Mouse (Mus musculus): ENCODE data around the gene Tmem178b. TPM values are rescaled to one million over a fixed set of nuclear protein-coding genes. Genes with fewer than 3 reads are reported as not detected.

Tmem178b gene
- total RNA-seq, 2 experiments from 2014 or later: not detected

GRCm38 (mm10) chr6:39916514-39916913 lies 43.4 kb downstream of the Tmem178b start:
- no peak for ATAC-seq (replicated peaks; ENCODE audit: low FRiP score, poor library complexity, severe bottlenecking)

GRCm38 (mm10) chr6:39917242-39917641 lies 44.2 kb downstream of the Tmem178b start:
- ATAC-seq (replicated peaks; ENCODE audit: low FRiP score, poor library complexity, severe bottlenecking): no peak

- ATAC-seq (replicated peaks; ENCODE audit: low FRiP score, poor library complexity, severe bottlenecking): no peak
These were observed 44.7 kb downstream of the Tmem178b start for GRCm38 (mm10) chr6:39917729-39918128.

- no peak for ATAC-seq (replicated peaks; ENCODE audit: low FRiP score, poor library complexity, severe bottlenecking)
These were observed 46.1 kb downstream of the Tmem178b start for GRCm38 (mm10) chr6:39919011-39919709.

GRCm38 (mm10) chr6:39926442-39926841 lies 53.4 kb downstream of the Tmem178b start:
- ATAC-seq (replicated peaks; ENCODE audit: low FRiP score, poor library complexity, severe bottlenecking): no peak

GRCm38 (mm10) chr6:39936590-39936989 lies 63.5 kb downstream of the Tmem178b start:
- no peak for ATAC-seq (replicated peaks; ENCODE audit: low FRiP score, poor library complexity, severe bottlenecking)

GRCm38 (mm10) chr6:39940920-39941319 lies 67.8 kb downstream of the Tmem178b start:
- ATAC-seq (replicated peaks; ENCODE audit: low FRiP score, poor library complexity, severe bottlenecking): no peak

GRCm38 (mm10) chr6:39944854-39945253 lies 71.8 kb downstream of the Tmem178b start:
- no peak for ATAC-seq (replicated peaks; ENCODE audit: low FRiP score, poor library complexity, severe bottlenecking)

- no peak for ATAC-seq (replicated peaks; ENCODE audit: low FRiP score, poor library complexity, severe bottlenecking)
These were observed 72.8 kb downstream of the Tmem178b start for GRCm38 (mm10) chr6:39945670-39946440.

- ATAC-seq (replicated peaks; ENCODE audit: low FRiP score, poor library complexity, severe bottlenecking): no peak
These were observed 73.5 kb downstream of the Tmem178b start for GRCm38 (mm10) chr6:39946601-39947000.

GRCm38 (mm10) chr6:39953951-39954350 lies 80.9 kb downstream of the Tmem178b start:
- no peak for ATAC-seq (replicated peaks; ENCODE audit: low FRiP score, poor library complexity, severe bottlenecking)

- no peak for ATAC-seq (replicated peaks; ENCODE audit: low FRiP score, poor library complexity, severe bottlenecking)
These were observed 82.1 kb downstream of the Tmem178b start for GRCm38 (mm10) chr6:39955211-39955610.

- no peak for ATAC-seq (replicated peaks; ENCODE audit: low FRiP score, poor library complexity, severe bottlenecking)
These were observed 91.5 kb downstream of the Tmem178b start for GRCm38 (mm10) chr6:39964606-39965005.

GRCm38 (mm10) chr6:39970281-39970680 lies 97.2 kb downstream of the Tmem178b start:
- ATAC-seq (replicated peaks; ENCODE audit: low FRiP score, poor library complexity, severe bottlenecking): no peak

GRCm38 (mm10) chr6:39978942-39979341 lies 105.9 kb downstream of the Tmem178b start:
- no peak for ATAC-seq (replicated peaks; ENCODE audit: low FRiP score, poor library complexity, severe bottlenecking)

GRCm38 (mm10) chr6:39990772-39991171 lies 117.7 kb downstream of the Tmem178b start:
- ATAC-seq (replicated peaks; ENCODE audit: low FRiP score, poor library complexity, severe bottlenecking): no peak

GRCm38 (mm10) chr6:39991922-39992321 lies 118.9 kb downstream of the Tmem178b start:
- no peak for ATAC-seq (replicated peaks; ENCODE audit: low FRiP score, poor library complexity, severe bottlenecking)

- ATAC-seq (replicated peaks; ENCODE audit: low FRiP score, poor library complexity, severe bottlenecking): no peak
These were observed 133.1 kb downstream of the Tmem178b start for GRCm38 (mm10) chr6:40006006-40006765.

GRCm38 (mm10) chr6:40008166-40008907 lies 135.3 kb downstream of the Tmem178b start:
- no peak for ATAC-seq (replicated peaks; ENCODE audit: low FRiP score, poor library complexity, severe bottlenecking)

GRCm38 (mm10) chr6:40009718-40010117 lies 136.6 kb downstream of the Tmem178b start:
- no peak for ATAC-seq (replicated peaks; ENCODE audit: low FRiP score, poor library complexity, severe bottlenecking)

All from erythroblast, adult 5-6 weeks (primary cell).